Mouse (Mus musculus) CH12.LX (cell line): ENCODE measurements at regions not wholly inside any gene's neighbourhood (a gene's known extent, or its start where the extent isn't known, plus 50 kb on each side); places are given as distances from the start of the nearest gene placed in this dataset.

Experiments used
- DNase-seq: peaks from one replicate; pipeline ENCODE4 v3.0.0-alpha.2; 2013; ENCODE audit errors: extremely low read depth
- H3K27ac ChIP-seq: 2 replicates; pipeline ENCODE4 v1.5.1; 2012; ENCODE audit warnings: low read depth, mild to moderate bottlenecking, control low read depth, moderate library complexity; ENCODE audit not compliant: insufficient read depth
- H3K27me3 ChIP-seq: replicated peaks from 2 replicates; pipeline ENCODE3; 2012; ENCODE audit warnings: inconsistent platforms
- H3K36me3 ChIP-seq, 2 experiments: replicated peaks in 1 of 2; 2 replicates each; pipeline versions ENCODE3 to v1.6.1; 2012; ENCODE audit warnings: inconsistent platforms in 1 of 2, low read length in 1 of 2, mild to moderate bottlenecking in 1 of 2, mixed read lengths in 1 of 2, moderate library complexity in 1 of 2; ENCODE audit not compliant: control insufficient read depth in 1 of 2, insufficient read depth in 1 of 2
- H3K4me1 ChIP-seq, 2 experiments: 2 replicates each; pipeline ENCODE4 v1.6.1; 2012; ENCODE audit warnings: inconsistent platforms in 1 of 2, moderate library complexity in 1 of 2; ENCODE audit not compliant: insufficient read depth in 2 of 2, control insufficient read depth in 1 of 2
- H3K4me2 ChIP-seq: 2 replicates; pipeline ENCODE4 v1.6.1; 2012; ENCODE audit warnings: low read depth, mild to moderate bottlenecking, control low read depth; ENCODE audit not compliant: poor library complexity, insufficient read depth, severe bottlenecking
- H3K4me3 ChIP-seq, 3 experiments: fragments of 150-350 bp in 1 of 3; sonication (generic) in 1 of 3; replicated peaks in 1 of 3; 2 replicates each; pipeline versions ENCODE3 to v1.5.1; 2011 to 2012; ENCODE audit warnings: low read depth in 2 of 3, low read length in 2 of 3, mild to moderate bottlenecking in 2 of 3, moderate library complexity in 2 of 3, control low read depth in 1 of 3, improper control_type of control experiment in 1 of 3, inconsistent platforms in 1 of 3, mixed read lengths in 1 of 3; ENCODE audit not compliant: poor library complexity in 1 of 3
- H3K79me2 ChIP-seq: replicated peaks from 2 replicates; pipeline ENCODE4 v1.6.1; 2012; ENCODE audit warnings: mild to moderate bottlenecking, moderate library complexity; ENCODE audit not compliant: control insufficient read depth, poor library complexity, insufficient read depth, severe bottlenecking; ENCODE audit errors: extremely low read depth
- H3K9ac ChIP-seq: 2 replicates; pipeline ENCODE4 v1.6.1; 2012; ENCODE audit warnings: low read depth, mild to moderate bottlenecking, control low read depth, moderate library complexity; ENCODE audit not compliant: insufficient read depth
- H3K9me3 ChIP-seq: replicated peaks from 2 replicates; pipeline ENCODE3; 2012; ENCODE audit warnings: low read length, inconsistent platforms, mixed read lengths
- E2F4 ChIP-seq: IDR thresholded peaks from 2 replicates; pipeline ENCODE4 v1.6.1; 2011; ENCODE audit warnings: low read depth, low read length, improper control_type of control experiment; ENCODE audit not compliant: insufficient replicate concordance
- ETS1 ChIP-seq: conservative IDR thresholded peaks from 2 replicates; pipeline ENCODE4 v1.6.1; 2012; ENCODE audit warnings: low read depth, mild to moderate bottlenecking, inconsistent platforms, low read length, improper control_type of control experiment, moderate library complexity
- GABPA ChIP-seq: IDR thresholded peaks from 2 replicates; pipeline ENCODE4 v1.6.1; 2012; ENCODE audit warnings: low read depth, low read length, improper control_type of control experiment, inconsistent platforms; ENCODE audit not compliant: insufficient replicate concordance
- JUN ChIP-seq: IDR thresholded peaks from 2 replicates; pipeline ENCODE4 v1.6.1; 2011; ENCODE audit warnings: low read depth, mild to moderate bottlenecking, low read length, improper control_type of control experiment, moderate library complexity; ENCODE audit not compliant: insufficient read depth
- MYC ChIP-seq: IDR thresholded peaks from 2 replicates; pipeline ENCODE4 v1.6.1; 2011; ENCODE audit warnings: low read depth, mild to moderate bottlenecking, improper control_type of control experiment, low read length
- POLR2A ChIP-seq: IDR thresholded peaks from 2 replicates; pipeline ENCODE4 v1.6.1; 2011; ENCODE audit warnings: low read depth, mild to moderate bottlenecking, improper control_type of control experiment, low read length
- UBTF ChIP-seq: IDR thresholded peaks from 2 replicates; pipeline ENCODE4 v1.6.1; 2012; ENCODE audit warnings: low read depth, mild to moderate bottlenecking, inconsistent platforms, low read length, improper control_type of control experiment, moderate library complexity
- USF1 ChIP-seq: IDR thresholded peaks from 2 replicates; pipeline ENCODE4 v1.6.1; 2014; ENCODE audit warnings: low read depth, mild to moderate bottlenecking, inconsistent platforms, low read length, improper control_type of control experiment
- ZC3H11A ChIP-seq: IDR thresholded peaks from 2 replicates; pipeline ENCODE4 v1.6.1; 2012; ENCODE audit warnings: low read depth, mild to moderate bottlenecking, inconsistent platforms, low read length, improper control_type of control experiment
- ZKSCAN1 ChIP-seq: IDR thresholded peaks from 2 replicates; pipeline ENCODE4 v1.6.1; 2012; ENCODE audit warnings: low read depth, inconsistent platforms, low read length, improper control_type of control experiment, borderline replicate concordance
- dilution Hi-C: fragments of 300-500 bp; cut with MboI; formaldehyde crosslinking; loops from 2 replicates; pipeline ENCODE4 v1.14.3; 2020; ENCODE audit warnings: low sequenced_read_pairs; ENCODE audit not compliant: extremely low pct_unique_long_range_greater_than_20kb, extremely low pct_ligation_motif_present
- in situ Hi-C: fragments of 300-500 bp; cut with MboI; formaldehyde crosslinking; loops from 3 replicates; pipeline ENCODE4 v1.14.3; 2019; ENCODE audit warnings: low sequenced_read_pairs, low pct_ligation_motif_present, low pct_unique_long_range_greater_than_20kb, mixed read lengths

DNA sequence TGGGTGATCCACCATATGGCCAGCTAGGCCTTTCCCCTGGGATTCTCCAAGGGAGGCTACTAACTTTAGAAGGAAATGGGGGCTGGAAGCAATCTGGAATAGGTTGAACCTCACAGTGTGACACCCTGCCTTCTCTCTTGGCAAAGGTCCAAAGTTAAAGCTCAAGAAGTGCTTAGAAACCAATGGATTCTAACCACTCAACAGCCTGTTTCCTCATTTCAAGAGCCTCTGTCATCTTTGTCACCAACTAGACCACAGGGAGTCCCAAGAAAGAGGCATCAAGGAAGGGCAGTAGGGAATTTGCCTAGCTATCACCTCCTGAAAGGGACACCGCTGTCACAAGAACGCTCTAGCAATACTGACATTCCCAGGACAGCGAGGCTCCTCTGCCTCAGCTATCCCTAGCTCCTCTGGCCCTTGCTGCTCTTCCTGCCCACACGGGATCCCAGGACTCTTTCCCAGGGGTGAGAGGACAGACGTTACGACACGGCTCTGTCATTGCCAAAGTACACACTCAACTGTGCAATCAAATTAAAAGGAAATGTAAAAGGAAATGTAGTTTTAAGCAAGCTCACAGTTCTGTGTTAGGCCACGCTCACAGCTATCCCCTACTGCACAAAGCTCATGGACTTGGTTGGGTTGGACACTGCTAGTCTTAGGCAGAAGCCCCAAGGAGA, 68.6 kb downstream of the Rtl1 start:
- Histone ChIP-seq H3K4me2 (no peak overlapping the region), H3K4me3 (no peak overlapping the region), H3K79me2 (no peaks in the 10 kb centered on the region), H3K4me1 (no peaks in the 10 kb centered on the region)
- DNase-seq: no peak
- dilution Hi-C loops: no loop called here
- TF ChIP-seq ZC3H11A (no peak), ETS1 (no peak), POLR2A (no peak), MYC (no peak), E2F4 (no peak), USF1 (no peak), GABPA (no peak), UBTF (no peak)
- TF ChIP-seq, all 38 proteins: peak for 0
- H3K27me3 ChIP-seq: no peaks in the 10 kb centered on the region
- in situ Hi-C loops: no loop called here
- H3K9me3 ChIP-seq: peaks cover 90% of the 10 kb centered on the region
- H3K9ac ChIP-seq: no peak overlapping the region
- H3K27ac ChIP-seq: no peak overlapping the region
- H3K36me3 ChIP-seq: no peaks in the 10 kb centered on the region

- no peak overlapping the region for H3K9ac ChIP-seq
- H3K9me3 ChIP-seq: peaks cover 93% of the 10 kb centered on the region
- H3K79me2 ChIP-seq: no peaks in the 10 kb centered on the region
- H3K4me2 ChIP-seq: no peak overlapping the region
- dilution Hi-C loops (no loop called here), in situ Hi-C loops (no loop called here)
- no peaks in the 10 kb centered on the region for H3K4me1 ChIP-seq
- no peak overlapping the region for H3K27ac ChIP-seq
- no peak overlapping the region for H3K4me3 ChIP-seq
- no peaks in the 10 kb centered on the region for H3K27me3 ChIP-seq
- no peak for TF ChIP-seq ZKSCAN1
- no peaks in the 10 kb centered on the region for H3K36me3 ChIP-seq
- DNase-seq: no peak
Measured at GRCm38 (mm10) chr12:109530215-109531050, 69.7 kb downstream of the Rtl1 start.

GRCm38 (mm10) chr12:109529501-109529900, 70.6 kb downstream of the Rtl1 start:
- DNase-seq: no peak
- H3K36me3 ChIP-seq: no peaks in the 10 kb centered on the region
- no peak for TF ChIP-seq JUN
- TF ChIP-seq, all 38 proteins: peak for 0
- dilution Hi-C loops (no loop called here), in situ Hi-C loops (no loop called here)
- H3K27me3 ChIP-seq: no peaks in the 10 kb centered on the region
- peaks cover 86% of the 10 kb centered on the region for H3K9me3 ChIP-seq
- H3K4me2 ChIP-seq: no peak overlapping the region
- H3K9ac ChIP-seq: no peak overlapping the region
- no peak overlapping the region for H3K4me3 ChIP-seq
- no peaks in the 10 kb centered on the region for H3K79me2 ChIP-seq
- no peak overlapping the region for H3K27ac ChIP-seq
- no peaks in the 10 kb centered on the region for H3K4me1 ChIP-seq
